Mouse (Mus musculus) midbrain, embryonic 16.5 days (tissue): ENCODE results near the gene Lgals2. TPM values are rescaled to one million over a fixed set of nuclear protein-coding genes. Genes with fewer than 3 reads are reported as not detected.
A peak's percentile ranks its signal among the peaks of the same experiment; 100 is the strongest.

Experiments
- ATAC-seq: fragments of 200-750 bp; cut with Nextera tagmentation; 2 replicates; pipeline ENCODE4 v1.8.0; 2017; ENCODE audit warnings: moderate TSS enrichment
- H3K27ac ChIP-seq: fragments of 300-500 bp; sonication (generic); 2 replicates; pipeline ENCODE4 v1.5.1; 2014; ENCODE audit warnings: mild to moderate bottlenecking, low read length, mixed read lengths
- H3K27me3 ChIP-seq: fragments of 300-500 bp; sonication (generic); 2 replicates; pipeline ENCODE4 v1.6.1; 2014; ENCODE audit warnings: low read depth, low read length, mixed read lengths; ENCODE audit not compliant: control insufficient read depth, insufficient read depth
- H3K36me3 ChIP-seq: fragments of 300-500 bp; sonication (generic); 2 replicates; pipeline ENCODE4 v1.6.1; 2014; ENCODE audit warnings: mild to moderate bottlenecking, low read length, moderate library complexity, mixed read lengths; ENCODE audit not compliant: control insufficient read depth, insufficient read depth
- H3K4me1 ChIP-seq: fragments of 300-500 bp; sonication (generic); 2 replicates; pipeline ENCODE4 v1.6.1; 2014; ENCODE audit warnings: mild to moderate bottlenecking, low read length, mixed read lengths; ENCODE audit not compliant: control insufficient read depth, insufficient read depth
- H3K4me2 ChIP-seq: fragments of 300-500 bp; sonication (generic); 2 replicates; pipeline ENCODE4 v1.6.1; 2014; ENCODE audit warnings: mild to moderate bottlenecking, low read length, mixed read lengths
- H3K4me3 ChIP-seq: fragments of 300-500 bp; sonication (generic); 2 replicates; pipeline ENCODE4 v1.5.1; 2014; ENCODE audit warnings: low read depth, mild to moderate bottlenecking, low read length, moderate library complexity, mixed read lengths
- H3K9ac ChIP-seq: fragments of 300-500 bp; sonication (generic); 2 replicates; pipeline ENCODE4 v1.6.1; 2014; ENCODE audit warnings: low read depth, low read length, mixed read lengths
- H3K9me3 ChIP-seq: fragments of 300-500 bp; sonication (generic); replicated peaks from 2 replicates; pipeline ENCODE4 v1.6.1; 2014; ENCODE audit warnings: mild to moderate bottlenecking, low read length, mixed read lengths; ENCODE audit not compliant: control insufficient read depth, poor library complexity, severe bottlenecking
- WGBS: fragments of 180-500 bp; shearing (Covaris S2); extraction: QIAGEN DNeasy Blood & Tissue Kit; methylation state at CpG from one replicate; pipeline ENCODE4 v1.1.7; 2014; 5-methylcytosine and 5-hydroxymethylcytosine counted together
- polyA plus RNA-seq: library from polyadenylated mRNA; unstranded; fragments of >200 nt; fragmentation: Nextera tagmentation; extraction: Ambion mirVana; gene quantifications from 2 replicates; pipeline ENCODE4 v1.2.1, GENCODE M21; 2015

Lgals2 gene
- polyA plus RNA-seq, 1 experiment from 2014 or later: not detected

GRCm38 (mm10) chr15:78842371-78843163, 12.8 kb downstream of the Lgals2 start, which contains the start of gene Cdc42ep1:
Gene Cdc42ep1, plus strand, starts transcription at chr15:78842624.
- H3K4me2 ChIP-seq: peak within 1 kb of the TSS; percentile 76
- peak; percentile 47; the same call in 1 of the 2 replicates for ATAC-seq
- peak within 1 kb of the TSS; percentile 43 for H3K4me3 ChIP-seq
- H3K9me3 ChIP-seq: no peaks in the 10 kb centered on the region
- peaks cover 24% of the 10 kb centered on the region for H3K4me1 ChIP-seq
- no peaks in the 10 kb centered on the region for H3K36me3 ChIP-seq
- H3K27ac ChIP-seq: peak within 1 kb of the TSS; percentile 70
- under 1% methylated on average over 74 of the region's 86 CpGs for WGBS
- H3K27me3 ChIP-seq: peaks cover 22% of the 10 kb centered on the region
- H3K9ac ChIP-seq: peak within 1 kb of the TSS; percentile 61

GRCm38 (mm10) chr15:78841161-78841790, 14.1 kb downstream of the Lgals2 start:
- ATAC-seq: no peak
- peaks cover 22% of the 10 kb centered on the region for H3K27me3 ChIP-seq
- H3K9ac ChIP-seq: no peak overlapping the region
- 54% methylated on average over 6 of the region's 6 CpGs for WGBS
- H3K27ac ChIP-seq: no peak overlapping the region
- H3K4me1 ChIP-seq: peaks cover 26% of the 10 kb centered on the region
- no peak overlapping the region for H3K4me2 ChIP-seq
- H3K4me3 ChIP-seq: no peak overlapping the region
- no peaks in the 10 kb centered on the region for H3K9me3 ChIP-seq
- H3K36me3 ChIP-seq: no peaks in the 10 kb centered on the region

GRCm38 (mm10) chr15:78840751-78841150, 14.6 kb downstream of the Lgals2 start:
- Histone ChIP-seq H3K36me3 (no peaks in the 10 kb centered on the region), H3K27me3 (peaks cover 22% of the 10 kb centered on the region), H3K4me3 (no peak overlapping the region), H3K4me1 (peaks cover 26% of the 10 kb centered on the region), H3K9ac (no peak overlapping the region), H3K27ac (no peak overlapping the region), H3K4me2 (no peak overlapping the region), H3K9me3 (no peaks in the 10 kb centered on the region)
- no peak for ATAC-seq
- WGBS: 46% methylated on average over 11 of the region's 11 CpGs

GRCm38 (mm10) chr15:78840241-78840640, 15.1 kb downstream of the Lgals2 start:
- H3K27me3 ChIP-seq: peaks cover 22% of the 10 kb centered on the region
- no peak overlapping the region for H3K4me2 ChIP-seq
- 52% methylated on average over 3 of the region's 3 CpGs for WGBS
- no peak overlapping the region for H3K27ac ChIP-seq
- no peaks in the 10 kb centered on the region for H3K9me3 ChIP-seq
- H3K9ac ChIP-seq: no peak overlapping the region
- no peak for ATAC-seq
- no peaks in the 10 kb centered on the region for H3K36me3 ChIP-seq
- H3K4me3 ChIP-seq: no peak overlapping the region
- peaks cover 26% of the 10 kb centered on the region for H3K4me1 ChIP-seq

GRCm38 (mm10) chr15:78839744-78840143, 15.6 kb downstream of the Lgals2 start:
- Histone ChIP-seq H3K27me3 (peaks cover 21% of the 10 kb centered on the region), H3K9ac (no peak overlapping the region), H3K4me2 (no peak overlapping the region), H3K4me1 (peaks cover 24% of the 10 kb centered on the region), H3K36me3 (no peaks in the 10 kb centered on the region), H3K27ac (0 out of 2 replicates have a peak overlapping the region, but pooled peaks have one; percentile 13), H3K4me3 (no peak overlapping the region), H3K9me3 (no peaks in the 10 kb centered on the region)
- WGBS: 0% methylated on average over 2 of the region's 2 CpGs
- ATAC-seq: no peak

GRCm38 (mm10) chr15:78836086-78836621, 19.2 kb downstream of the Lgals2 start:
- 55% methylated on average over 7 of the region's 8 CpGs for WGBS
- peak overlapping the region; percentile 70 for H3K27ac ChIP-seq
- no peaks in the 10 kb centered on the region for H3K27me3 ChIP-seq
- no peaks in the 10 kb centered on the region for H3K9me3 ChIP-seq
- no peak overlapping the region for H3K9ac ChIP-seq
- H3K4me3 ChIP-seq: no peak overlapping the region
- no peak for ATAC-seq
- no peak overlapping the region for H3K4me2 ChIP-seq
- H3K36me3 ChIP-seq: no peaks in the 10 kb centered on the region
- peaks cover 15% of the 10 kb centered on the region for H3K4me1 ChIP-seq

GRCm38 (mm10) chr15:78835200-78836085, 19.9 kb downstream of the Lgals2 start:
- peak; percentile 43; the same call in 1 of the 2 replicates for ATAC-seq

GRCm38 (mm10) chr15:78834233-78835005, 20.9 kb downstream of the Lgals2 start:
- H3K4me3 ChIP-seq: no peak overlapping the region
- no peaks in the 10 kb centered on the region for H3K27me3 ChIP-seq
- H3K9ac ChIP-seq: no peak overlapping the region
- H3K36me3 ChIP-seq: no peaks in the 10 kb centered on the region
- ATAC-seq: no peak
- H3K27ac ChIP-seq: peak overlapping the region; percentile 70
- H3K4me1 ChIP-seq: peaks cover 7% of the 10 kb centered on the region
- 59% methylated on average over 10 of the region's 10 CpGs for WGBS
- no peak overlapping the region for H3K4me2 ChIP-seq
- no peaks in the 10 kb centered on the region for H3K9me3 ChIP-seq

More at GRCm38 (mm10) chr15:78835200-78836085, 19.9 kb downstream of the Lgals2 start:
- Histone ChIP-seq H3K4me3 (no peak overlapping the region), H3K4me1 (peaks cover 13% of the 10 kb centered on the region), H3K27ac (peak overlapping the region; percentile 70), H3K9me3 (no peaks in the 10 kb centered on the region), H3K9ac (no peak overlapping the region), H3K27me3 (no peaks in the 10 kb centered on the region), H3K36me3 (no peaks in the 10 kb centered on the region), H3K4me2 (no peak overlapping the region)
- WGBS: 13% methylated on average over 12 of the region's 12 CpGs
